Mouse (Mus musculus) ES-E14 (cell line): ENCODE measurements at regions not wholly inside any gene's neighbourhood (a gene's known extent, or its start where the extent isn't known, plus 50 kb on each side); places are given as distances from the start of the nearest gene placed in this dataset.

Source experiments
- DNase-seq: peaks from one replicate; pipeline ENCODE4 v3.0.0-alpha.2; 2013; ENCODE audit warnings: low read depth, low spot score
- H3K27ac ChIP-seq: 2 replicates; pipeline ENCODE4 v1.5.1; 2012; ENCODE audit warnings: low read depth, mild to moderate bottlenecking, low read length, moderate library complexity, mixed read lengths; ENCODE audit not compliant: poor library complexity, insufficient read depth, severe bottlenecking
- H3K36me3 ChIP-seq: 2 replicates; pipeline ENCODE4 v1.6.1; 2012; ENCODE audit warnings: mild to moderate bottlenecking, low read length, moderate library complexity, mixed read lengths; ENCODE audit not compliant: control insufficient read depth, poor library complexity, insufficient read depth, severe bottlenecking
- H3K4me1 ChIP-seq, 2 experiments: fragments of 150-350 bp in 1 of 2; sonication (generic) in 1 of 2; 2 replicates each; pipeline ENCODE4 v1.6.1; 2012; ENCODE audit warnings: low read length in 2 of 2, mild to moderate bottlenecking in 1 of 2, mixed read lengths in 1 of 2; ENCODE audit not compliant: control insufficient read depth in 2 of 2, insufficient read depth in 2 of 2, poor library complexity in 1 of 2
- H3K4me3 ChIP-seq, 2 experiments: fragments of 150-350 bp in 1 of 2; sonication (generic) in 1 of 2; 2 replicates each; pipeline ENCODE4 v1.5.1; 2012; ENCODE audit warnings: low read length in 2 of 2, low read depth in 1 of 2, mild to moderate bottlenecking in 1 of 2, mixed read lengths in 1 of 2; ENCODE audit not compliant: insufficient read depth in 1 of 2, poor library complexity in 1 of 2, severe bottlenecking in 1 of 2
- H3K9ac ChIP-seq: 2 replicates; pipeline ENCODE4 v1.6.1; 2012; ENCODE audit warnings: low read depth, mild to moderate bottlenecking, low read length, mixed read lengths; ENCODE audit not compliant: poor library complexity, insufficient read depth, severe bottlenecking
- H3K9me3 ChIP-seq: fragments of 150-350 bp; sonication (generic); 2 replicates; pipeline ENCODE4 v1.6.1; 2012; ENCODE audit warnings: low read depth, mild to moderate bottlenecking, low read length; ENCODE audit not compliant: control insufficient read depth, insufficient read depth
- CHD2 ChIP-seq: IDR thresholded peaks from 2 replicates; pipeline ENCODE4 v1.6.1; 2014; ENCODE audit warnings: mild to moderate bottlenecking, low read depth, low read length, inconsistent platforms
- HCFC1 ChIP-seq: IDR thresholded peaks from 2 replicates; pipeline ENCODE4 v1.6.1; 2012; ENCODE audit warnings: low read length, inconsistent platforms, borderline replicate concordance; ENCODE audit not compliant: insufficient read depth
- MAFK ChIP-seq: IDR thresholded peaks from 2 replicates; pipeline ENCODE4 v1.6.1; 2014; ENCODE audit warnings: mild to moderate bottlenecking, low read depth, low read length, inconsistent platforms; ENCODE audit not compliant: insufficient read depth
- ZC3H11A ChIP-seq: IDR thresholded peaks from 2 replicates; pipeline ENCODE4 v1.6.1; 2012; ENCODE audit warnings: low read depth, mild to moderate bottlenecking, inconsistent platforms, low read length, borderline replicate concordance
- ZNF384 ChIP-seq: IDR thresholded peaks from 2 replicates; pipeline ENCODE4 v1.6.1; 2012; ENCODE audit warnings: low read depth, low read length, inconsistent platforms
- in situ Hi-C, 2 experiments: fragments of 600-800 bp; cut with MboI; formaldehyde crosslinking; loops; one replicate each; pipeline ENCODE4 v1.15.1; 2025; ENCODE audit warnings: low sequenced_read_pairs in 2 of 2, inconsistent platforms in 1 of 2; ENCODE audit not compliant: unreplicated experiment in 2 of 2

GRCm38 (mm10) chr4:84151971-84152450, 523.1 kb downstream of the Bnc2 start:
- H3K4me1 ChIP-seq = no peaks in the 10 kb centered on the region
- no peaks in the 10 kb centered on the region for H3K9me3 ChIP-seq
- no peaks in the 10 kb centered on the region for H3K36me3 ChIP-seq
- no peak overlapping the region for H3K4me3 ChIP-seq
- no peak for DNase-seq
- no peak overlapping the region for H3K27ac ChIP-seq
- in situ Hi-C loops = no loop called here
- TF ChIP-seq ZNF384 (no peak), MAFK (no peak), ZC3H11A (no peak), HCFC1 (no peak), CHD2 (no peak)
- no peak overlapping the region for H3K9ac ChIP-seq

GRCm38 (mm10) chr4:84153571-84153970, 521.5 kb downstream of the Bnc2 start:
- H3K27ac ChIP-seq = no peak overlapping the region
- H3K4me1 ChIP-seq = no peaks in the 10 kb centered on the region
- no peaks in the 10 kb centered on the region for H3K36me3 ChIP-seq
- H3K9ac ChIP-seq = no peak overlapping the region
- no peaks in the 10 kb centered on the region for H3K9me3 ChIP-seq
- TF ChIP-seq ZNF384 (no peak), ZC3H11A (no peak), CHD2 (no peak)
- DNase-seq = no peak
- in situ Hi-C loops = no loop called here
- H3K4me3 ChIP-seq = no peak overlapping the region

GRCm38 (mm10) chr4:84157911-84158647, 517.0 kb downstream of the Bnc2 start:
- no peaks in the 10 kb centered on the region for H3K36me3 ChIP-seq
- H3K9me3 ChIP-seq = no peaks in the 10 kb centered on the region
- no peaks in the 10 kb centered on the region for H3K4me1 ChIP-seq
- no peak for TF ChIP-seq ZC3H11A
- TF ChIP-seq MAFK = no peak
- TF ChIP-seq ZNF384 = no peak
- TF ChIP-seq HCFC1 = no peak
- TF ChIP-seq CHD2 = no peak
- no peak for DNase-seq
- H3K9ac ChIP-seq = no peak overlapping the region
- no peak overlapping the region for H3K4me3 ChIP-seq
- H3K27ac ChIP-seq = no peak overlapping the region
- in situ Hi-C loops = no loop called here

GRCm38 (mm10) chr4:84163362-84163761, 511.7 kb downstream of the Bnc2 start:
- H3K9ac ChIP-seq = no peak overlapping the region
- H3K9me3 ChIP-seq = no peaks in the 10 kb centered on the region
- TF ChIP-seq MAFK (no peak), HCFC1 (no peak), ZNF384 (no peak), CHD2 (no peak), ZC3H11A (no peak)
- DNase-seq = no peak
- no peak overlapping the region for H3K4me3 ChIP-seq
- H3K4me1 ChIP-seq = no peaks in the 10 kb centered on the region
- in situ Hi-C loops = no loop called here
- no peaks in the 10 kb centered on the region for H3K36me3 ChIP-seq
- H3K27ac ChIP-seq = no peak overlapping the region
